In genomic region chr19:45021362-45021761, GRCm38 (mm10) we compare ENCODE assay signal across 11 mouse cellular contexts. TPM values are rescaled to one million over a fixed set of nuclear protein-coding genes. Genes with fewer than 3 reads are reported as not detected.
DNase-seq lines count a peak whose midpoint lies in the region; ATAC-seq and TF ChIP-seq lines count a peak whose summit lies in the region.
"Had no signal": no experiment of that assay in that cellular context is flagged by ENCODE, and none has a peak within 500 bp of the region (broad histone marks: within the 10 kb centered on the region; RNA-seq: fewer than 3 reads in every experiment).

No protein-coding gene starts in this region.

- H3K4me3 ChIP-seq in heart, postnatal 0 days (ENCODE audit: low read depth, low read length): no peak overlapping the region
- H3K4me3 ChIP-seq in neural tube, embryonic 13.5 days: no peak overlapping the region
- no peak overlapping the region for H3K4me3 ChIP-seq in intestine, postnatal 0 days (ENCODE audit: low read depth, low read length)
- H3K4me3 ChIP-seq: left cerebral cortex, adult 2 months had no signal

- H3K9me3 ChIP-seq in heart, postnatal 0 days (replicated peaks; ENCODE audit: control insufficient read depth, low read length): no peaks in the 10 kb centered on the region
- no peaks in the 10 kb centered on the region for H3K9me3 ChIP-seq in neural tube, embryonic 13.5 days
- no peaks in the 10 kb centered on the region for H3K9me3 ChIP-seq in intestine, postnatal 0 days (ENCODE audit: control insufficient read depth)

- H3K27ac ChIP-seq in heart, postnatal 0 days (ENCODE audit: low read depth): no peak overlapping the region
- H3K27ac ChIP-seq in neural tube, embryonic 13.5 days (replicated peaks): no peak overlapping the region
- H3K27ac ChIP-seq in intestine, postnatal 0 days (ENCODE audit: low read depth, low read length): no peak overlapping the region
- H3K27ac ChIP-seq: left cerebral cortex, adult 2 months had no signal

- H3K4me2 ChIP-seq in heart, postnatal 0 days (ENCODE audit: low read depth, low read length): 0 out of 2 replicates have a peak overlapping the region, but pooled peaks have one; percentile 42
- H3K4me2 ChIP-seq in neural tube, embryonic 13.5 days: peak overlapping the region; percentile 21; the same call in 1 of the 2 replicates
- 0 out of 2 replicates have a peak overlapping the region, but pooled peaks have one; percentile 4 for H3K4me2 ChIP-seq in intestine, postnatal 0 days (replicated peaks; ENCODE audit: low read depth)

- H3K9ac ChIP-seq in heart, postnatal 0 days (replicated peaks; ENCODE audit: low read depth, low read length): 0 out of 2 replicates have a peak overlapping the region, but pooled peaks have one; percentile 29
- H3K9ac ChIP-seq in neural tube, embryonic 13.5 days: 0 out of 2 replicates have a peak overlapping the region, but pooled peaks have one; percentile 38
- no peak overlapping the region for H3K9ac ChIP-seq in intestine, postnatal 0 days (ENCODE audit: low read depth, low read length)

- H3K4me1 ChIP-seq in heart, postnatal 0 days (ENCODE audit: control insufficient read depth, insufficient read depth): peaks cover 17% of the 10 kb centered on the region
- peaks cover 58% of the 10 kb centered on the region for H3K4me1 ChIP-seq in neural tube, embryonic 13.5 days (replicated peaks)
- H3K4me1 ChIP-seq in intestine, postnatal 0 days (replicated peaks; ENCODE audit: control insufficient read depth, insufficient read depth, low read length): peaks cover 9% of the 10 kb centered on the region

- ATAC-seq in heart, postnatal 0 days (ENCODE audit: insufficient read depth, low read depth): no peak
- no peak for ATAC-seq in neural tube, embryonic 13.5 days (ENCODE audit: low read depth)
- no peak for ATAC-seq in intestine, postnatal 0 days
- ATAC-seq in monocyte, adult 5-6 weeks (replicated peaks; ENCODE audit: insufficient number of reproducible peaks, low FRiP score, low TSS enrichment, poor library complexity, severe bottlenecking): no peak

- H3K27me3 ChIP-seq in heart, postnatal 0 days (ENCODE audit: control insufficient read depth, insufficient read depth, low read length): no peaks in the 10 kb centered on the region
- no peaks in the 10 kb centered on the region for H3K27me3 ChIP-seq in neural tube, embryonic 13.5 days
- H3K27me3 ChIP-seq in intestine, postnatal 0 days (replicated peaks; ENCODE audit: control insufficient read depth, insufficient read depth, low read length): no peaks in the 10 kb centered on the region

- 71% methylated on average over 15 of the region's 15 CpGs for whole genome bisulfite sequencing in heart, postnatal 0 days
- WGBS in neural tube, embryonic 13.5 days: 92% methylated on average over 15 of the region's 15 CpGs
- 82% methylated on average over 15 of the region's 15 CpGs for WGBS in intestine, postnatal 0 days

- no peak for TF ChIP-seq CTCF in heart, postnatal 0 days (IDR thresholded peaks at IDR 0.05; ENCODE audit: low read depth)
- no peak for TF ChIP-seq CTCF in intestine, postnatal 0 days (IDR thresholded peaks at IDR 0.05; ENCODE audit: low read depth)

- H3K36me3 ChIP-seq in heart, postnatal 0 days (replicated peaks; ENCODE audit: control insufficient read depth, insufficient read depth, low read length): peaks cover 34% of the 10 kb centered on the region
- H3K36me3 ChIP-seq in neural tube, embryonic 13.5 days: peaks cover 37% of the 10 kb centered on the region
- peaks cover 38% of the 10 kb centered on the region for H3K36me3 ChIP-seq in intestine, postnatal 0 days (ENCODE audit: control insufficient read depth, insufficient read depth)

- TF ChIP-seq EP300 in heart, postnatal 0 days (IDR thresholded peaks at IDR 0.05; ENCODE audit: low read depth): no peak

- DNase-seq in heart, postnatal 0 days (ENCODE audit: low spot score): no peak
- DNase-seq in heart, adult 11 months: no peak
- DNase-seq in neural tube, embryonic 10.5 days (ENCODE audit: extremely low spot score, low spot score): no peak
- no peak for DNase-seq in thymus, postnatal 25 days
- DNase-seq: kidney, postnatal 4 days; right cerebral cortex, postnatal 14 days had no signal

RNA-seq across cellular contexts. Expression of gene Lzts2, which starts 7.1 kb away (rescaled TPM):
- 76.5 and 127 TPM in 2 replicates for total RNA-seq in heart, postnatal 0 days (2014; rRNA removed; ENCODE audit: low replicate concordance)
- polyA plus RNA-seq in heart, postnatal 0 days (2015; fragmentation: Nextera tagmentation; extraction: Ambion mirVana): 29.7 TPM in 2 replicates
- 29.1 and 30.8 TPM in 2 replicates for polyA plus RNA-seq in neural tube, embryonic 13.5 days (2015; fragmentation: Nextera tagmentation; extraction: Ambion mirVana)
- polyA plus RNA-seq in intestine, postnatal 0 days (2015; fragmentation: Nextera tagmentation; extraction: Ambion mirVana): 26.0 and 26.2 TPM in 2 replicates
- total RNA-seq in monocyte, adult 5-6 weeks (2017): 1.5 TPM in 1 of 3 replicates, not detected in the others

RNA-seq across cellular contexts. Expression of gene Mrpl43, which starts 15.1 kb away (rescaled TPM):
- total RNA-seq in heart, postnatal 0 days (2014; rRNA removed; ENCODE audit: low replicate concordance): 75.4 and 76.4 TPM in 2 replicates
- 82.5 and 83.7 TPM in 2 replicates for polyA plus RNA-seq in heart, postnatal 0 days (2015; fragmentation: Nextera tagmentation; extraction: Ambion mirVana)
- polyA plus RNA-seq in neural tube, embryonic 13.5 days (2015; fragmentation: Nextera tagmentation; extraction: Ambion mirVana): 84.9 and 94.8 TPM in 2 replicates
- polyA plus RNA-seq in intestine, postnatal 0 days (2015; fragmentation: Nextera tagmentation; extraction: Ambion mirVana): 80.1 and 83.0 TPM in 2 replicates
- 32.9 to 51.9 TPM (median 38.9 TPM) in 3 replicates for total RNA-seq in monocyte, adult 5-6 weeks (2017)

RNA-seq across cellular contexts. Expression of gene Twnk, which starts 15.9 kb away (rescaled TPM):
- 12.9 and 13.0 TPM in 2 replicates for total RNA-seq in heart, postnatal 0 days (2014; rRNA removed; ENCODE audit: low replicate concordance)
- 14.0 and 14.9 TPM in 2 replicates for polyA plus RNA-seq in heart, postnatal 0 days (2015; fragmentation: Nextera tagmentation; extraction: Ambion mirVana)
- 15.6 and 17.0 TPM in 2 replicates for polyA plus RNA-seq in neural tube, embryonic 13.5 days (2015; fragmentation: Nextera tagmentation; extraction: Ambion mirVana)
- polyA plus RNA-seq in intestine, postnatal 0 days (2015; fragmentation: Nextera tagmentation; extraction: Ambion mirVana): 7.1 and 7.4 TPM in 2 replicates
- total RNA-seq in monocyte, adult 5-6 weeks (2017): 6.8 to 11.9 TPM (median 8.7 TPM) in 3 replicates

RNA-seq across cellular contexts. Expression of gene Pdzd7, which starts 24.2 kb away (rescaled TPM):
- total RNA-seq in heart, postnatal 0 days (2014; rRNA removed; ENCODE audit: low replicate concordance): 0.65 TPM in 1 of 2 replicates, not detected in the other
- polyA plus RNA-seq in heart, postnatal 0 days (2015; fragmentation: Nextera tagmentation; extraction: Ambion mirVana): 0.10 and 0.11 TPM in 2 replicates
- polyA plus RNA-seq in neural tube, embryonic 13.5 days (2015; fragmentation: Nextera tagmentation; extraction: Ambion mirVana): 1.0 and 1.4 TPM in 2 replicates
- 0.22 and 0.37 TPM in 2 replicates for polyA plus RNA-seq in intestine, postnatal 0 days (2015; fragmentation: Nextera tagmentation; extraction: Ambion mirVana)
- not detected in 3 replicates for total RNA-seq in monocyte, adult 5-6 weeks (2017)
- polyA plus RNA-seq: liver, embryonic 16.5 days had no signal

RNA-seq across cellular contexts. Expression of gene Sfxn3, which starts 25.9 kb away (rescaled TPM):
- total RNA-seq in heart, postnatal 0 days (2014; rRNA removed; ENCODE audit: low replicate concordance): 12.8 and 16.2 TPM in 2 replicates
- 11.3 and 12.4 TPM in 2 replicates for polyA plus RNA-seq in heart, postnatal 0 days (2015; fragmentation: Nextera tagmentation; extraction: Ambion mirVana)
- 61.0 and 65.3 TPM in 2 replicates for polyA plus RNA-seq in neural tube, embryonic 13.5 days (2015; fragmentation: Nextera tagmentation; extraction: Ambion mirVana)
- polyA plus RNA-seq in intestine, postnatal 0 days (2015; fragmentation: Nextera tagmentation; extraction: Ambion mirVana): 15.1 and 17.5 TPM in 2 replicates
- 19.7 to 41.4 TPM (median 22.3 TPM) in 3 replicates for total RNA-seq in monocyte, adult 5-6 weeks (2017)
